Mouse (Mus musculus) stomach, embryonic 14.5 days (tissue): Measurements from ENCODE around the gene Tnfsfm13. TPM values are rescaled to one million over a fixed set of nuclear protein-coding genes. Genes with fewer than 3 reads are reported as not detected.

ENCODE experiments used
- ATAC-seq: fragments of 200-750 bp; cut with Nextera tagmentation; 2 replicates; pipeline ENCODE4 v1.8.0; 2017; ENCODE audit warnings: low read depth, moderate TSS enrichment; ENCODE audit not compliant: insufficient number of reproducible peaks, insufficient read depth, low FRiP score
- H3K27ac ChIP-seq: fragments of 300-500 bp; sonication (generic); 2 replicates; pipeline ENCODE4 v1.5.1; 2014; ENCODE audit warnings: mild to moderate bottlenecking, low read length, moderate library complexity, mixed read lengths
- H3K27me3 ChIP-seq: fragments of 300-500 bp; sonication (generic); 2 replicates; pipeline ENCODE4 v1.6.1; 2014; ENCODE audit warnings: low read length, control low read depth, mixed read lengths; ENCODE audit not compliant: control insufficient read depth, insufficient read depth
- H3K36me3 ChIP-seq: fragments of 300-500 bp; sonication (generic); 2 replicates; pipeline ENCODE4 v1.6.1; 2014; ENCODE audit warnings: mild to moderate bottlenecking, control low read depth, low read length, moderate library complexity, mixed read lengths; ENCODE audit not compliant: control insufficient read depth, insufficient read depth
- H3K4me1 ChIP-seq: fragments of 300-500 bp; sonication (generic); 2 replicates; pipeline ENCODE4 v1.6.1; 2014; ENCODE audit warnings: low read length, control low read depth, mixed read lengths; ENCODE audit not compliant: control insufficient read depth, insufficient read depth
- H3K4me2 ChIP-seq: fragments of 300-500 bp; sonication (generic); replicated peaks from 2 replicates; pipeline ENCODE4 v1.6.1; 2014; ENCODE audit warnings: low read depth, low read length, control low read depth
- H3K4me3 ChIP-seq: fragments of 300-500 bp; sonication (generic); 2 replicates; pipeline ENCODE4 v1.5.1; 2014; ENCODE audit warnings: low read depth, low read length, control low read depth
- H3K9ac ChIP-seq: fragments of 300-500 bp; sonication (generic); replicated peaks from 2 replicates; pipeline ENCODE4 v1.6.1; 2014; ENCODE audit warnings: low read depth, mild to moderate bottlenecking, control low read depth, low read length, moderate library complexity, mixed read lengths
- H3K9me3 ChIP-seq: fragments of 300-500 bp; sonication (generic); 2 replicates; pipeline ENCODE4 v1.6.1; 2016; ENCODE audit warnings: low read depth, low read length, control low read depth; ENCODE audit not compliant: control insufficient read depth
- WGBS: fragments of 180-500 bp; shearing (Covaris S2); extraction: QIAGEN DNeasy Blood & Tissue Kit; methylation state at CpG from one replicate; pipeline ENCODE4 v1.1.7; 2014; 5-methylcytosine and 5-hydroxymethylcytosine counted together
- polyA plus RNA-seq: library from polyadenylated mRNA; unstranded; fragments of >200 nt; fragmentation: Nextera tagmentation; extraction: Ambion mirVana; gene quantifications from 2 replicates; pipeline ENCODE4 v1.2.1, GENCODE M21; 2014

Tnfsfm13 gene
- polyA plus RNA-seq, 1 experiment from 2014 or later = 5.5 TPM

DNA sequence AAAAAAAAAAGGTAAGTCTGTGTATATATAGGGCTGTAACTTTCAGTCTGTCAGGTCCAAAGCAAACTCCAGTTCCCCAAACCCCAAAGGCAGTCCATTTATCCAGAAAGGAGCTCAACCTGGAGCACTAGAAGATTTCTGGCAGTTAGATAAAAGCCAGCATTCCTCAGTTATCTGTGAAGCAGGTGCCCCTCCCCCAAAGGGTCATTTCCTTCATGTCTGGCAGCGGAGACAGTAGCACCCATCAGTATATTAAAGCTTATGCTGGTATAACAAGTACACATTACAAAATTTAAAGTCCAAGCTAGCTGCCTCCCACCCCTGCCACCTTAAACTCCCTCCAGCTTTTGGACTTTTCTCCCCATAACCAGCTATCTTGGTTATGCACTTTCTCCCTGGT is 3.7 kb upstream of the Tnfsfm13 start:
- Histone ChIP-seq H3K4me1 (no peaks in the 10 kb centered on the region; the same call in 1 of the 2 replicates), H3K27me3 (no peaks in the 10 kb centered on the region), H3K9me3 (no peaks in the 10 kb centered on the region), H3K4me2 (no peak overlapping the region), H3K9ac (no peak overlapping the region), H3K4me3 (no peak overlapping the region), H3K36me3 (no peaks in the 10 kb centered on the region), H3K27ac (no peak overlapping the region)
- no peak for ATAC-seq
- WGBS = 29% methylated on average over 1 of the region's 1 CpGs

DNA sequence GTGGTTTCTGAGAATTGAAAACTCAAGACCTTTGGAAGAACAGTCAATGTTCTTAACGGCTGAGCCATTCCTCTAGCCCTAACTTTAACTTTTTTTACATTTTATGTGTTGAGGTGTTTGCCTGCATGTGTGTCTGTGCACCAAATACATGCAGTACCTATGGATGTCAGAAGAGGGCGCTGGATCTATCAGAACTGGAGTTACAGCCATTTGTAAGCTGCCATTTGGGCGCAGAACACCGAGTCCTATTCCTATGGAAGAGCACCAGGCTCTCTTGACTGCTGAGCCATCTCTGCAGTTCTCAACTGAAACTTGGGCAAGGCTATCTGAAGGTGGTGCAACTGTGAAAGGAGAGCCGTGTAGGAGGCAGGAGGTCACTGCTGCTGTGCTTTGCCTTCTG is 2.7 kb upstream of the Tnfsfm13 start:
- Histone ChIP-seq H3K9me3 (no peaks in the 10 kb centered on the region), H3K27ac (no peak overlapping the region), H3K9ac (no peak overlapping the region), H3K4me1 (no peaks in the 10 kb centered on the region; the same call in 1 of the 2 replicates), H3K36me3 (no peaks in the 10 kb centered on the region), H3K4me3 (no peak overlapping the region), H3K4me2 (no peak overlapping the region), H3K27me3 (no peaks in the 10 kb centered on the region)
- no peak for ATAC-seq
- WGBS = 75% methylated on average over 5 of the region's 5 CpGs

DNA sequence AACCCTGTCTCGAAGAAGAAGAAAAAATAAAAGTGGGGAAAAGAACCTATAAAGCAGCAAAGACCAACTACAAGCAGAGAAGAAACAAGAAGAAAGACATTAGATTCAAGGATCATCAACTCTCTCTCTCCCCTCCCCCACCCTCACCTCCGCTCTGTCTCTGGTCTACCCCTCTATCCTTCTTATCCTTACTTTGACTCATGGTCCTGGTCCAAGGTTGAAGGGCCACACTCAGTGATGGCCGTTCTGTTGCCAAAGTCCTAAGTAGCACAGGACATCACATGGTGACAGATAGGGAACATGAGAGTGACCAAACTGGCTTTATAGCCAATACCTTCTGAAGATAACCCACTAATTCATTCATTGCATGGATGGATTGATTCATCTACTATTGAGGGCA is 1.5 kb upstream of the Tnfsfm13 start:
- H3K36me3 ChIP-seq = no peaks in the 10 kb centered on the region
- H3K4me1 ChIP-seq = no peaks in the 10 kb centered on the region; the same call in 1 of the 2 replicates
- H3K27me3 ChIP-seq = no peaks in the 10 kb centered on the region
- H3K27ac ChIP-seq = no peak overlapping the region
- no peak for ATAC-seq
- H3K9me3 ChIP-seq = no peaks in the 10 kb centered on the region
- H3K9ac ChIP-seq = no peak overlapping the region
- 97% methylated on average over 3 of the region's 3 CpGs for WGBS
- no peak overlapping the region for H3K4me2 ChIP-seq
- no peak overlapping the region for H3K4me3 ChIP-seq

DNA sequence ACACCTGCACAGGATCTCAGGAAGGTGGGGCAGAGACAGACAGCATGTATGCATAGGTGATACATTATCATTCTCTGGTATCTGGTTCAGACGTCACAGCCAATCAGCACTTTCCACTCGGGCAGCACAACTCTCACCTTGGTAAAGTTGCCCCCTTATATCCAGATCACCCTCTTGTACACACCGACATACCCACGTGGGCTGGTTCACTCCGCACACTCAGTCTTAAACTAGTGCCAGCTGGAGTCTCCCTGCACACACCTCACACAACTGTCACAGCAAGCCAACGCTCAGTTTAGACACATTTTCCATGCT is 895 bp downstream of the Tnfsfm13 start:
- peak overlapping the region; percentile 72 for H3K4me2 ChIP-seq
- H3K27me3 ChIP-seq = no peaks in the 10 kb centered on the region
- H3K27ac ChIP-seq = no peak overlapping the region
- peak; percentile 50; the same call in 1 of the 2 replicates for ATAC-seq
- WGBS = 21% methylated on average over 6 of the region's 6 CpGs
- peak overlapping the region; percentile 54 for H3K9ac ChIP-seq
- peak overlapping the region; percentile 50 for H3K4me3 ChIP-seq
- H3K4me1 ChIP-seq = no peaks in the 10 kb centered on the region; the same call in 1 of the 2 replicates
- no peaks in the 10 kb centered on the region for H3K36me3 ChIP-seq
- no peaks in the 10 kb centered on the region for H3K9me3 ChIP-seq

DNA sequence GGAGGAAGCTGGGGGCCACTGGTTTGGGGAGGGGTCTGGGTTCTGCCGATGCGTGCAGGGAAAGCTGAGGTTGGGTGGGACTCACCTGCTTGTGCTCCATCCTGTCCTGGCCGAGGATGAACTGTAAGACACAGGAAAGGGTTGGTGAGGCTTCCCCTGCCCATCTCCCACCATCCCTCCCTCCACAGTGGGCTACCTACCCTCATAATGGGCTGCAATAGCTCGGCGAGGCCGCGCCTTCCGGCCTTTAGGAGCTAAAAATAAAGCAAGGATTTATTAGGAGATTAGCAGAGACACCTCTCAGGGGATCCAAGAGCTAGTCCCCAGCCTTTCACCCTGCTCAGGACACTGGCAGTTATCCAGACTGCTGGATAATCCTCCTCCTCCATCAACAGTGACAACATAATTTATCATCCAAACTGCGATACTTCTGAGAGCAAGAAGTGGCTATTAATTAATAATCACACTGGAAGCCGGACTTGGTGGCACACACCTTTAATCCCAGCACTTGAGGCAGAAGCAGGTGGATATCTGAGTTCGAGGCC is 2.4 kb downstream of the Tnfsfm13 start:
- no peaks in the 10 kb centered on the region for H3K36me3 ChIP-seq
- no peaks in the 10 kb centered on the region; the same call in 1 of the 2 replicates for H3K4me1 ChIP-seq
- no peaks in the 10 kb centered on the region for H3K27me3 ChIP-seq
- 49% methylated on average over 11 of the region's 11 CpGs for WGBS
- no peak overlapping the region for H3K4me2 ChIP-seq
- no peaks in the 10 kb centered on the region for H3K9me3 ChIP-seq
- ATAC-seq = no peak
- H3K27ac ChIP-seq = no peak overlapping the region
- no peak overlapping the region for H3K4me3 ChIP-seq
- no peak overlapping the region for H3K9ac ChIP-seq

DNA sequence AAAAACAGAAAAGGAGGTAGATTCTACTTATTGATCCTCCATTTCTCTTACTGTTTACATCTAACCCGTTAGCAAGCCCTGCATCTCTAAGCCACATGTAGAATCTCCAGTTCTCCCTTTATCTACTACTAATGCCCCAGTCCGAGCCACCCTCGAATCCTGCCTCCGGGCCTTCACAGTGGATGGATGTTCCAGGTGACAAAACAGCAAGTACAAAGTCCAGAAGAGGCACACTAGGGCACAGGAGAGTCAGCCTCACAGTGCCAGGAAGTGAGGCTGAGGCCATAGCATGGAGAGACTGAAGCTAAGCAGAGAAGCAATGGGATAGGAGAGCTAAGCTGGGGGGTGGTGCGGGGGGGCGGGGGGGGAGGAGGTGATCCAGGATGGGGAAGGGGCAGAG is 3.0 kb downstream of the Tnfsfm13 start:
- H3K4me1 ChIP-seq = no peaks in the 10 kb centered on the region; the same call in 1 of the 2 replicates
- WGBS = 78% methylated on average over 6 of the region's 6 CpGs
- ATAC-seq = no peak

DNA sequence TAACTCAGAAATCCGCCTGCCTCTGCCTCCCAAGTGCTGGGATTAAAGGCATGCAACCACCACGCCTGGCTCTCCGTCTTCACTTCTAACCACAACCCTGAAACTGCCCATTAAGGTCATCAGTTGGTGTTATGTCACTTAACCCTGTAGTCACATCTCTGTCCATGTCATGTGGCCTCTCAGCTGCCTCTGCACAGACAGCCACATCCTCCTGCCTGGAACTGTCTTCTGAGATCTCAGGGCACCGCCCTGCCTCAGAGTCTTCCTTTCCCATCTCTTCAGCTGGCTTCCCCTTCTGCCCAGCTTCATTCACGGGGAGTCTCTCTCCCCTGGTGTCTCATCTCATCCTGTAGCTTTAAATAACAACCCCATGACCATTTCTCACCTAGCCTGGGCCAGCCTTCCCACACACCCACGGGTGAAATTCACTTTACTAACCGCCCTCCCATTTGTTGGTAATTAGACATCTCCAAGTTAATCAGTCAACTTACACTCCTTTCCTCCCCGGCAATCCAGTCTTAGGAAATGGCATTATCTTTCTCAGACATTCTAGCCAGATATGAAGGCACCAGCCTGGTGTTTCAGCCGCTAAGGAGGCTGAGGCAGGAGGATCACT is 3.6 kb downstream of the Tnfsfm13 start:
- Histone ChIP-seq H3K36me3 (no peaks in the 10 kb centered on the region), H3K4me1 (no peaks in the 10 kb centered on the region; the same call in 1 of the 2 replicates), H3K27ac (no peak overlapping the region), H3K4me3 (no peak overlapping the region), H3K9me3 (no peaks in the 10 kb centered on the region), H3K9ac (no peak overlapping the region), H3K4me2 (no peak overlapping the region), H3K27me3 (no peaks in the 10 kb centered on the region)
- WGBS = 72% methylated on average over 9 of the region's 9 CpGs
- ATAC-seq = no peak

More for the DNA sequence above, 3.0 kb downstream of the Tnfsfm13 start:
- no peaks in the 10 kb centered on the region for H3K9me3 ChIP-seq
- no peak overlapping the region for H3K9ac ChIP-seq
- H3K36me3 ChIP-seq = no peaks in the 10 kb centered on the region
- no peak overlapping the region for H3K4me3 ChIP-seq
- no peak overlapping the region for H3K4me2 ChIP-seq
- H3K27me3 ChIP-seq = no peaks in the 10 kb centered on the region
- H3K27ac ChIP-seq = no peak overlapping the region

DNA sequence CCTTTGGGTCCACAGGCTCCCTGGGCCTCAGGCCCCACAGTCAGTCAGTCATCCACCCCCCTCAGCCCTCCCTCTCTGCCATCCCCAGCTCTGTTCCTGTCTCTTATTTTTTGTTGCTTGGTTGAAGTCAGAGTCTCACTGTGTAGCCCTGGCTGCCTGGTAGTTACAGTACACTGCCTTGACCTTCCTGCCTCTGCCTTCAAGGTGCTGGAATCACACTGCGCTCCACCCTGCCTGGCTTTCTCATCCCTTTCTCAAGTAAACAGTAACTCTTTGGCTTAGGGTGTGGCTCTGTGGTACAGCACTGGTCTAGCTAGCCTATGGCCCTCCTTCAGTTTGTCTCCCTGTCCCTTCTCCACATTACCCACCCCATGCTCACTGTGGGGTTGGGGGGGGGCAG is 6.0 kb downstream of the Tnfsfm13 start:
- no peaks in the 10 kb centered on the region for H3K36me3 ChIP-seq
- H3K4me3 ChIP-seq = no peak overlapping the region
- 86% methylated on average over 1 of the region's 1 CpGs for WGBS
- H3K27ac ChIP-seq = no peak overlapping the region
- H3K4me1 ChIP-seq = peaks cover 12% of the 10 kb centered on the region; the same call in 1 of the 2 replicates
- no peak overlapping the region for H3K9ac ChIP-seq
- no peaks in the 10 kb centered on the region for H3K27me3 ChIP-seq
- no peaks in the 10 kb centered on the region for H3K9me3 ChIP-seq
- no peak for ATAC-seq
- H3K4me2 ChIP-seq = no peak overlapping the region

DNA sequence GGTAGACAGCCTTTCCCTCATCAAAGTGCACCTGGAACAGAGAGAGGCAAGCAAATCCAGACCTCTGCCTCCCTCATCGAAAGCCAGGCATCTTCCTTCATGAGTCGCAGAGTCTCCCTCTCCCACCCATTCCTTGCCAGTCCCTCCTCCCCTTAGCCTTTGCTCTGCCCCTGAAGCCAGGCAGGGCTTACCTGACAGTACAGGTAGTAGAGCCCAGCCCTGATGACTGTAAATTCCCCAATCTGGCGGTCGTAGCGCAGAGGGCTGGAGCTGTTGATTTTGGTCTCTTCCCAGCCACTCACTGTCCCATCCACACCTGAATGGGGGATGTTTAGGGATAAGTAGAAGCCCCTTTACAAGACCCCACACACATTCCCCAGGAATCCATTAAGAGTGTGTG is 8.8 kb downstream of the Tnfsfm13 start:
- WGBS = 50% methylated on average over 5 of the region's 5 CpGs
- Histone ChIP-seq H3K9ac (no peak overlapping the region; the same call in 1 of the 2 replicates), H3K27me3 (no peaks in the 10 kb centered on the region), H3K4me3 (no peak overlapping the region), H3K4me2 (no peak overlapping the region; the same call in 1 of the 2 replicates), H3K27ac (no peak overlapping the region), H3K4me1 (peaks cover 12% of the 10 kb centered on the region; the same call in 1 of the 2 replicates), H3K9me3 (no peaks in the 10 kb centered on the region), H3K36me3 (no peaks in the 10 kb centered on the region)
- ATAC-seq = no peak
